Mouse (Mus musculus) CD4-positive naive resting alpha-beta T cell, adult 76 days (primary cell): Measurements from ENCODE around the gene Gm6676. TPM values are rescaled to one million over a fixed set of nuclear protein-coding genes. Genes with fewer than 3 reads are reported as not detected.

Experiments
- total RNA-seq: library from RNA; stranded (reverse); gene quantifications from one replicate; pipeline ENCODE4 v1.2.4, GENCODE M21; 2023

Gene Gm6676
- total RNA-seq, result not detected

GRCm38 (mm10) chr14:7125312-7125711 is at the start of gene Gm6676:
Gene Gm6676 (minus strand): TSS chr14:7125412.

DNA sequence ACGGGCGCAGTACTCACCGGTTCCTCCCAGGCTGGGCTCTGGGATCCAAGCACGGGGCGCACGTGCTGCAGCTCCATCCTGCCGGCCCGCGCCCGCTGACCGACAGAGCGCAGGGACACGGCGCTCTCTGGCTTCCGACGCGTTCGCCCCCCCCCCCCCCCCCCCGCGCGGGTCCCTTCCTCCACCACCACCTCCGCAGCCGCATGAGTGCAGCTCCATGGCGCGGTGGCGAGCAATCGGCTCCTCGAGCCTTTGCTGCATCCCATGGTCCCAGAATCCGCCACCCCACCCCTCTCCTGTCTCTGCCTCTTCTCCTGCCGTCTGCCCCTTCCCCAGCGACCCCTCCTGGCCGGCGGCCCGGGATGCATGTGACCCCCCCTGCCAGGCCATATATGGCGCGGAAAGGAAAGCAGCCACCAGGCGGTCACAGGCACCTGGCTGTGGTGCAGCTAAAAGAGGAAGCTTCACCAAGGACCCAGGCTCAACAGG is 49.3 kb upstream of the Gm6676 start, which contains the start of gene Gm3512:
Gene Gm3512, minus strand, starts transcription at position 51 of the 489 bp plus-strand sequence.

DNA sequence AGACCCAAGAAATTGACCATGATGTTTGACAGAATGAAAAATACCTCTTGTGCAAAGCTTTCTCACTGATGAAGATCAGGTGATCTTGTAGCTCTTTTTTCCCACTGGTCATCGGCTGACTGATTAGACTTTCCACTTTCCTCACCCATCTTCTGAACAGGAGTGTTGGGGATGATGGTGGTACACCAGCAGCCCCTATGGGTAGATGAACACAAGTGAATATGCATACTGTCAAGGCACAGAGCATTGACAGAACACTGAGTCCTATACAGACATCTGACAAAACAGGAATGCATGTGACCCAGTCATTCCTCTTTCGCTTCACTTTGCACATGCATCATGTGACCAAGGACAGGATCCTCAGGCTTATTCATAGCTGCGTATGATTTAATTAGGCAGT is 24.7 kb downstream of the Gm6676 start, which contains the start of gene Gm3696:
Gene Gm3696, minus strand, starts transcription at position 101 of the 400 bp plus-strand sequence.

Other genes starting within 250 kb of the Gm6676 start
- gene Gm3667, start 235.4 kb downstream of the Gm6676 start, total RNA-seq, result not detected
- gene Gm6356, start 151.6 kb downstream of the Gm6676 start, total RNA-seq, result not detected
- not detected for gene Gm10406, start 98.0 kb downstream of the Gm6676 start, total RNA-seq
- not detected for gene Gm3685, start 80.4 kb downstream of the Gm6676 start, total RNA-seq
- gene Gm3696, start 24.8 kb downstream of the Gm6676 start, total RNA-seq, result not detected
- not detected for gene Gm3512, start 49.1 kb upstream of the Gm6676 start, total RNA-seq
- not detected for gene Gm16434, start 69.1 kb upstream of the Gm6676 start, total RNA-seq
- not detected for gene Gm3727, start 139.3 kb upstream of the Gm6676 start, total RNA-seq
- 1.2 TPM for gene Gm3739, start 189.6 kb upstream of the Gm6676 start, total RNA-seq
- gene Gm5797, start 207.0 kb upstream of the Gm6676 start, total RNA-seq, result not detected
- not detected for gene Gm8374, start 239.7 kb upstream of the Gm6676 start, total RNA-seq